Mouse (Mus musculus): ENCODE results near the gene Auts2. TPM values are rescaled to one million over a fixed set of nuclear protein-coding genes. Genes with fewer than 3 reads are reported as not detected.

Auts2 gene
- polyA plus RNA-seq, 1 experiment from 2014 or later = 7.5 TPM

GRCm38 (mm10) chr5:131774792-131775191 is 768.4 kb downstream of the Auts2 start:
- H3K4me3 ChIP-seq (replicated peaks; ENCODE audit: low read depth, low read length) = no peak overlapping the region
- no peaks in the 10 kb centered on the region for H3K27me3 ChIP-seq (ENCODE audit: insufficient read depth, low read length)
- no peak; the same call in 1 of the 2 replicates for ATAC-seq (replicated peaks; ENCODE audit: low FRiP score, low read depth)
- H3K36me3 ChIP-seq (ENCODE audit: insufficient read depth, low read length) = no peaks in the 10 kb centered on the region
- no peaks in the 10 kb centered on the region; the same call in 1 of the 2 replicates for H3K9me3 ChIP-seq (replicated peaks; ENCODE audit: low read length)
- H3K4me1 ChIP-seq (replicated peaks; ENCODE audit: insufficient read depth, low read length) = peaks cover 5% of the 10 kb centered on the region; the same call in 1 of the 2 replicates
- H3K27ac ChIP-seq = no peak overlapping the region
- H3K4me2 ChIP-seq (ENCODE audit: low read length) = peak overlapping the region; percentile 24
- WGBS = 44% methylated on average over 6 of the region's 6 CpGs
- no peak for TF ChIP-seq CTCF (IDR thresholded peaks at IDR 0.05; ENCODE audit: low read depth)
- peak; percentile 19 for DNase-seq (ENCODE audit: low spot score)
- H3K9ac ChIP-seq (ENCODE audit: low read depth, low read length) = no peak overlapping the region

- ATAC-seq (replicated peaks; ENCODE audit: low FRiP score, low read depth) (no peak), DNase-seq (ENCODE audit: low spot score) (no peak)
- H3K4me1 ChIP-seq (replicated peaks; ENCODE audit: insufficient read depth, low read length) = peaks cover 5% of the 10 kb centered on the region; the same call in 1 of the 2 replicates
- H3K9me3 ChIP-seq (replicated peaks; ENCODE audit: low read length) = no peaks in the 10 kb centered on the region; the same call in 1 of the 2 replicates
- H3K4me2 ChIP-seq (ENCODE audit: low read length) = no peak overlapping the region
- no peak overlapping the region for H3K4me3 ChIP-seq (replicated peaks; ENCODE audit: low read depth, low read length)
- H3K9ac ChIP-seq (ENCODE audit: low read depth, low read length) = no peak overlapping the region
- H3K27me3 ChIP-seq (ENCODE audit: insufficient read depth, low read length) = no peaks in the 10 kb centered on the region
- no peaks in the 10 kb centered on the region for H3K36me3 ChIP-seq (ENCODE audit: insufficient read depth, low read length)
- no peak overlapping the region for H3K27ac ChIP-seq
- no peak for TF ChIP-seq CTCF (IDR thresholded peaks at IDR 0.05; ENCODE audit: low read depth)
- 94% methylated on average over 1 of the region's 1 CpGs for WGBS
Measured at GRCm38 (mm10) chr5:131772616-131773015, 770.5 kb downstream of the Auts2 start.

GRCm38 (mm10) chr5:131769273-131769672 is 773.9 kb downstream of the Auts2 start:
- Histone ChIP-seq H3K27ac (no peak overlapping the region), H3K36me3 (ENCODE audit: insufficient read depth, low read length) (no peaks in the 10 kb centered on the region), H3K4me1 (replicated peaks; ENCODE audit: insufficient read depth, low read length) (no peaks in the 10 kb centered on the region), H3K4me3 (replicated peaks; ENCODE audit: low read depth, low read length) (no peak overlapping the region), H3K4me2 (ENCODE audit: low read length) (no peak overlapping the region), H3K27me3 (ENCODE audit: insufficient read depth, low read length) (no peaks in the 10 kb centered on the region), H3K9ac (ENCODE audit: low read depth, low read length) (no peak overlapping the region), H3K9me3 (replicated peaks; ENCODE audit: low read length) (no peaks in the 10 kb centered on the region; the same call in 1 of the 2 replicates)
- TF ChIP-seq CTCF (IDR thresholded peaks at IDR 0.05; ENCODE audit: low read depth) = no peak
- ATAC-seq (replicated peaks; ENCODE audit: low FRiP score, low read depth) (no peak), DNase-seq (ENCODE audit: low spot score) (no peak)
- WGBS = 64% methylated on average over 11 of the region's 11 CpGs

GRCm38 (mm10) chr5:131767699-131768264 is 775.4 kb downstream of the Auts2 start:
- Histone ChIP-seq H3K36me3 (ENCODE audit: insufficient read depth, low read length) (no peaks in the 10 kb centered on the region), H3K9me3 (replicated peaks; ENCODE audit: low read length) (no peaks in the 10 kb centered on the region; the same call in 1 of the 2 replicates), H3K4me2 (ENCODE audit: low read length) (no peak overlapping the region), H3K9ac (ENCODE audit: low read depth, low read length) (no peak overlapping the region), H3K4me3 (replicated peaks; ENCODE audit: low read depth, low read length) (no peak overlapping the region), H3K4me1 (replicated peaks; ENCODE audit: insufficient read depth, low read length) (no peaks in the 10 kb centered on the region), H3K27me3 (ENCODE audit: insufficient read depth, low read length) (no peaks in the 10 kb centered on the region), H3K27ac (no peak overlapping the region)
- no peak for TF ChIP-seq CTCF (IDR thresholded peaks at IDR 0.05; ENCODE audit: low read depth)
- DNase-seq (ENCODE audit: low spot score) = no peak
- ATAC-seq (replicated peaks; ENCODE audit: low FRiP score, low read depth) = no peak
- WGBS = 78% methylated on average over 12 of the region's 12 CpGs

- Histone ChIP-seq H3K4me2 (ENCODE audit: low read length) (no peak overlapping the region), H3K27me3 (ENCODE audit: insufficient read depth, low read length) (no peaks in the 10 kb centered on the region), H3K4me1 (replicated peaks; ENCODE audit: insufficient read depth, low read length) (no peaks in the 10 kb centered on the region), H3K9ac (ENCODE audit: low read depth, low read length) (no peak overlapping the region), H3K9me3 (replicated peaks; ENCODE audit: low read length) (no peaks in the 10 kb centered on the region; the same call in 1 of the 2 replicates), H3K36me3 (ENCODE audit: insufficient read depth, low read length) (no peaks in the 10 kb centered on the region), H3K4me3 (replicated peaks; ENCODE audit: low read depth, low read length) (no peak overlapping the region), H3K27ac (no peak overlapping the region)
- ATAC-seq (replicated peaks; ENCODE audit: low FRiP score, low read depth) (no peak), DNase-seq (ENCODE audit: low spot score) (no peak)
- WGBS = 86% methylated on average over 9 of the region's 9 CpGs
- no peak for TF ChIP-seq CTCF (IDR thresholded peaks at IDR 0.05; ENCODE audit: low read depth)
Measured at GRCm38 (mm10) chr5:131767176-131767575, 776.0 kb downstream of the Auts2 start.

GRCm38 (mm10) chr5:131759432-131759831 is 783.7 kb downstream of the Auts2 start:
- H3K4me2 ChIP-seq (ENCODE audit: low read length) = no peak overlapping the region
- H3K9ac ChIP-seq (ENCODE audit: low read depth, low read length) = no peak overlapping the region
- no peaks in the 10 kb centered on the region for H3K36me3 ChIP-seq (ENCODE audit: insufficient read depth, low read length)
- no peaks in the 10 kb centered on the region for H3K27me3 ChIP-seq (ENCODE audit: insufficient read depth, low read length)
- H3K9me3 ChIP-seq (replicated peaks; ENCODE audit: low read length) = no peaks in the 10 kb centered on the region
- WGBS = 58% methylated on average over 13 of the region's 13 CpGs
- DNase-seq (ENCODE audit: low spot score) (no peak), ATAC-seq (replicated peaks; ENCODE audit: low FRiP score, low read depth) (no peak)
- no peaks in the 10 kb centered on the region for H3K4me1 ChIP-seq (replicated peaks; ENCODE audit: insufficient read depth, low read length)
- no peak overlapping the region for H3K27ac ChIP-seq
- TF ChIP-seq CTCF (IDR thresholded peaks at IDR 0.05; ENCODE audit: low read depth) = no peak
- H3K4me3 ChIP-seq (replicated peaks; ENCODE audit: low read depth, low read length) = no peak overlapping the region

- WGBS = 70% methylated on average over 2 of the region's 2 CpGs
- no peaks in the 10 kb centered on the region for H3K36me3 ChIP-seq (ENCODE audit: insufficient read depth, low read length)
- H3K4me3 ChIP-seq (replicated peaks; ENCODE audit: low read depth, low read length) = no peak overlapping the region
- H3K9ac ChIP-seq (ENCODE audit: low read depth, low read length) = no peak overlapping the region
- ATAC-seq (replicated peaks; ENCODE audit: low FRiP score, low read depth) (no peak), DNase-seq (ENCODE audit: low spot score) (no peak)
- no peak for TF ChIP-seq CTCF (IDR thresholded peaks at IDR 0.05; ENCODE audit: low read depth)
- no peak overlapping the region for H3K4me2 ChIP-seq (ENCODE audit: low read length)
- H3K9me3 ChIP-seq (replicated peaks; ENCODE audit: low read length) = no peaks in the 10 kb centered on the region
- no peaks in the 10 kb centered on the region for H3K27me3 ChIP-seq (ENCODE audit: insufficient read depth, low read length)
- H3K27ac ChIP-seq = no peak overlapping the region
- H3K4me1 ChIP-seq (replicated peaks; ENCODE audit: insufficient read depth, low read length) = no peaks in the 10 kb centered on the region
Measured at GRCm38 (mm10) chr5:131750330-131750729, 792.8 kb downstream of the Auts2 start.

All from kidney, postnatal 0 days (tissue).